Mouse (Mus musculus): ENCODE measurements around the gene Ccnl1. TPM values are rescaled to one million over a fixed set of nuclear protein-coding genes. Genes with fewer than 3 reads are reported as not detected.
A peak's percentile ranks its signal among the peaks of the same experiment; 100 is the strongest.

Gene Ccnl1
- polyA plus RNA-seq, 1 experiment from 2014 or later = 103 TPM

GRCm38 (mm10) chr3:65941052-65941451 is 17.0 kb downstream of the Ccnl1 start:
- no peak overlapping the region for H3K4me2 ChIP-seq (replicated peaks; ENCODE audit: low read depth, low read length)
- H3K27ac ChIP-seq (ENCODE audit: low read length) = no peak overlapping the region
- no peak overlapping the region for H3K9ac ChIP-seq (replicated peaks; ENCODE audit: low read length)
- 80% methylated on average over 1 of the region's 1 CpGs for WGBS
- ATAC-seq (ENCODE audit: low FRiP score, low TSS enrichment) = no peak
- no peaks in the 10 kb centered on the region for H3K9me3 ChIP-seq (ENCODE audit: low read length)
- no peak overlapping the region for H3K4me3 ChIP-seq (ENCODE audit: low read length)
- peaks cover 17% of the 10 kb centered on the region for H3K36me3 ChIP-seq (ENCODE audit: insufficient read depth, low read length)
- no peaks in the 10 kb centered on the region for H3K27me3 ChIP-seq (ENCODE audit: insufficient read depth, low read length)
- H3K4me1 ChIP-seq (ENCODE audit: insufficient read depth, low read length) = no peaks in the 10 kb centered on the region

- Histone ChIP-seq H3K27me3 (ENCODE audit: insufficient read depth, low read length) (no peaks in the 10 kb centered on the region), H3K27ac (ENCODE audit: low read length) (no peak overlapping the region), H3K4me1 (ENCODE audit: insufficient read depth, low read length) (no peaks in the 10 kb centered on the region), H3K4me3 (ENCODE audit: low read length) (no peak overlapping the region), H3K9ac (replicated peaks; ENCODE audit: low read length) (no peak overlapping the region), H3K36me3 (ENCODE audit: insufficient read depth, low read length) (no peaks in the 10 kb centered on the region), H3K9me3 (ENCODE audit: low read length) (no peaks in the 10 kb centered on the region), H3K4me2 (replicated peaks; ENCODE audit: low read depth, low read length) (no peak overlapping the region)
- WGBS = 14% methylated on average over 3 of the region's 3 CpGs
- ATAC-seq (ENCODE audit: low FRiP score, low TSS enrichment) = no peak
Observed at GRCm38 (mm10) chr3:65938211-65938610, 19.8 kb downstream of the Ccnl1 start.

GRCm38 (mm10) chr3:65936384-65936783 is 21.7 kb downstream of the Ccnl1 start:
- H3K27ac ChIP-seq (ENCODE audit: low read length) = no peak overlapping the region

GRCm38 (mm10) chr3:65935153-65935552 is 22.9 kb downstream of the Ccnl1 start:
- ATAC-seq (ENCODE audit: low FRiP score, low TSS enrichment) = no peak
- H3K4me2 ChIP-seq (replicated peaks; ENCODE audit: low read depth, low read length) = no peak overlapping the region
- H3K4me1 ChIP-seq (ENCODE audit: insufficient read depth, low read length) = no peaks in the 10 kb centered on the region
- H3K9me3 ChIP-seq (ENCODE audit: low read length) = no peaks in the 10 kb centered on the region
- WGBS = 92% methylated on average over 4 of the region's 4 CpGs
- H3K9ac ChIP-seq (replicated peaks; ENCODE audit: low read length) = no peak overlapping the region
- H3K4me3 ChIP-seq (ENCODE audit: low read length) = no peak overlapping the region
- H3K36me3 ChIP-seq (ENCODE audit: insufficient read depth, low read length) = no peaks in the 10 kb centered on the region
- no peak overlapping the region for H3K27ac ChIP-seq (ENCODE audit: low read length)
- H3K27me3 ChIP-seq (ENCODE audit: insufficient read depth, low read length) = no peaks in the 10 kb centered on the region

More at GRCm38 (mm10) chr3:65936384-65936783, 21.7 kb downstream of the Ccnl1 start:
- ATAC-seq (ENCODE audit: low FRiP score, low TSS enrichment) = no peak
- Histone ChIP-seq H3K36me3 (ENCODE audit: insufficient read depth, low read length) (no peaks in the 10 kb centered on the region), H3K4me1 (ENCODE audit: insufficient read depth, low read length) (no peaks in the 10 kb centered on the region), H3K9ac (replicated peaks; ENCODE audit: low read length) (no peak overlapping the region), H3K4me2 (replicated peaks; ENCODE audit: low read depth, low read length) (no peak overlapping the region), H3K27me3 (ENCODE audit: insufficient read depth, low read length) (no peaks in the 10 kb centered on the region), H3K9me3 (ENCODE audit: low read length) (no peaks in the 10 kb centered on the region), H3K4me3 (ENCODE audit: low read length) (no peak overlapping the region)
- 48% methylated on average over 12 of the region's 12 CpGs for WGBS

- Histone ChIP-seq H3K36me3 (ENCODE audit: insufficient read depth, low read length) (no peaks in the 10 kb centered on the region), H3K4me3 (ENCODE audit: low read length) (no peak overlapping the region), H3K9me3 (ENCODE audit: low read length) (no peaks in the 10 kb centered on the region), H3K4me2 (replicated peaks; ENCODE audit: low read depth, low read length) (no peak overlapping the region), H3K27me3 (ENCODE audit: insufficient read depth, low read length) (no peaks in the 10 kb centered on the region), H3K27ac (ENCODE audit: low read length) (no peak overlapping the region), H3K4me1 (ENCODE audit: insufficient read depth, low read length) (peaks cover 11% of the 10 kb centered on the region), H3K9ac (replicated peaks; ENCODE audit: low read length) (no peak overlapping the region)
- WGBS = 84% methylated on average over 4 of the region's 4 CpGs
- ATAC-seq (ENCODE audit: low FRiP score, low TSS enrichment) = no peak
Observed at GRCm38 (mm10) chr3:65933726-65934125, 24.3 kb downstream of the Ccnl1 start.

GRCm38 (mm10) chr3:65931542-65931941 is 26.5 kb downstream of the Ccnl1 start:
- Histone ChIP-seq H3K9me3 (ENCODE audit: low read length) (no peaks in the 10 kb centered on the region), H3K36me3 (ENCODE audit: insufficient read depth, low read length) (no peaks in the 10 kb centered on the region), H3K9ac (replicated peaks; ENCODE audit: low read length) (no peak overlapping the region), H3K27me3 (ENCODE audit: insufficient read depth, low read length) (no peaks in the 10 kb centered on the region), H3K4me1 (ENCODE audit: insufficient read depth, low read length) (peaks cover 22% of the 10 kb centered on the region), H3K4me3 (ENCODE audit: low read length) (no peak overlapping the region), H3K4me2 (replicated peaks; ENCODE audit: low read depth, low read length) (no peak overlapping the region), H3K27ac (ENCODE audit: low read length) (no peak overlapping the region)
- ATAC-seq (ENCODE audit: low FRiP score, low TSS enrichment) = no peak
- 82% methylated on average over 7 of the region's 7 CpGs for WGBS

GRCm38 (mm10) chr3:65930636-65931035 is 27.4 kb downstream of the Ccnl1 start:
- Histone ChIP-seq H3K4me3 (ENCODE audit: low read length) (no peak overlapping the region), H3K36me3 (ENCODE audit: insufficient read depth, low read length) (no peaks in the 10 kb centered on the region), H3K27me3 (ENCODE audit: insufficient read depth, low read length) (no peaks in the 10 kb centered on the region), H3K9me3 (ENCODE audit: low read length) (no peaks in the 10 kb centered on the region), H3K4me2 (replicated peaks; ENCODE audit: low read depth, low read length) (no peak overlapping the region), H3K27ac (ENCODE audit: low read length) (no peak overlapping the region), H3K9ac (replicated peaks; ENCODE audit: low read length) (no peak overlapping the region), H3K4me1 (ENCODE audit: insufficient read depth, low read length) (peaks cover 22% of the 10 kb centered on the region)
- no peak for ATAC-seq (ENCODE audit: low FRiP score, low TSS enrichment)
- WGBS = 48% methylated on average over 8 of the region's 8 CpGs

- no peaks in the 10 kb centered on the region for H3K9me3 ChIP-seq (ENCODE audit: low read length)
- peak overlapping the region; percentile 33; the same call in 1 of the 2 replicates for H3K4me3 ChIP-seq (ENCODE audit: low read length)
- H3K9ac ChIP-seq (replicated peaks; ENCODE audit: low read length) = peak overlapping the region; percentile 49
- peak overlapping the region; percentile 53 for H3K4me2 ChIP-seq (replicated peaks; ENCODE audit: low read depth, low read length)
- 23% methylated on average over 20 of the region's 20 CpGs for WGBS
- H3K27me3 ChIP-seq (ENCODE audit: insufficient read depth, low read length) = no peaks in the 10 kb centered on the region
- H3K36me3 ChIP-seq (ENCODE audit: insufficient read depth, low read length) = no peaks in the 10 kb centered on the region
- peaks cover 22% of the 10 kb centered on the region for H3K4me1 ChIP-seq (ENCODE audit: insufficient read depth, low read length)
- no peak overlapping the region for H3K27ac ChIP-seq (ENCODE audit: low read length)
- ATAC-seq (ENCODE audit: low FRiP score, low TSS enrichment) = peak; percentile 52; the same call in 1 of the 2 replicates
Observed at GRCm38 (mm10) chr3:65929821-65930633, 28.0 kb downstream of the Ccnl1 start.

GRCm38 (mm10) chr3:65929304-65929783 is 28.7 kb downstream of the Ccnl1 start:
- Histone ChIP-seq H3K36me3 (ENCODE audit: insufficient read depth, low read length) (no peaks in the 10 kb centered on the region), H3K9ac (replicated peaks; ENCODE audit: low read length) (peak overlapping the region; percentile 52), H3K27ac (ENCODE audit: low read length) (peak overlapping the region; percentile 73), H3K4me3 (ENCODE audit: low read length) (peak overlapping the region; percentile 33), H3K4me1 (ENCODE audit: insufficient read depth, low read length) (peaks cover 22% of the 10 kb centered on the region), H3K4me2 (replicated peaks; ENCODE audit: low read depth, low read length) (peak overlapping the region; percentile 53), H3K27me3 (ENCODE audit: insufficient read depth, low read length) (no peaks in the 10 kb centered on the region), H3K9me3 (ENCODE audit: low read length) (no peaks in the 10 kb centered on the region)
- peak; percentile 82 for ATAC-seq (ENCODE audit: low FRiP score, low TSS enrichment)
- 5% methylated on average over 10 of the region's 10 CpGs for WGBS

- H3K36me3 ChIP-seq (ENCODE audit: insufficient read depth, low read length) = no peaks in the 10 kb centered on the region
- 45% methylated on average over 4 of the region's 4 CpGs for WGBS
- no peak overlapping the region for H3K9ac ChIP-seq (replicated peaks; ENCODE audit: low read length)
- H3K27ac ChIP-seq (ENCODE audit: low read length) = peak overlapping the region; percentile 73
- no peaks in the 10 kb centered on the region for H3K9me3 ChIP-seq (ENCODE audit: low read length)
- H3K4me1 ChIP-seq (ENCODE audit: insufficient read depth, low read length) = peaks cover 22% of the 10 kb centered on the region
- H3K4me2 ChIP-seq (replicated peaks; ENCODE audit: low read depth, low read length) = peak overlapping the region; percentile 53
- no peaks in the 10 kb centered on the region for H3K27me3 ChIP-seq (ENCODE audit: insufficient read depth, low read length)
- ATAC-seq (ENCODE audit: low FRiP score, low TSS enrichment) = peak; percentile 22; the same call in 1 of the 2 replicates
- H3K4me3 ChIP-seq (ENCODE audit: low read length) = no peak overlapping the region
Observed at GRCm38 (mm10) chr3:65928614-65929272, 29.3 kb downstream of the Ccnl1 start.

Data from kidney, embryonic 16.5 days (tissue).